Mouse (Mus musculus): ENCODE measurements at regions not wholly inside any gene's neighbourhood (a gene's known extent, or its start where the extent isn't known, plus 50 kb on each side); places are given as distances from the start of the nearest gene placed in this dataset.

GRCm38 (mm10) chr3:57073962-57074506, 227.8 kb downstream of the Tm4sf1 start:
- Histone ChIP-seq H3K4me3 (ENCODE audit: low read length) (no peak overlapping the region), H3K27ac (ENCODE audit: low read depth, low read length) (no peak overlapping the region), H3K9ac (ENCODE audit: low read depth, low read length) (no peak overlapping the region), H3K36me3 (ENCODE audit: control insufficient read depth, insufficient read depth, low read length) (no peaks in the 10 kb centered on the region), H3K4me1 (ENCODE audit: control insufficient read depth, insufficient read depth, low read length) (no peaks in the 10 kb centered on the region), H3K9me3 (ENCODE audit: control insufficient read depth, low read length) (no peaks in the 10 kb centered on the region), H3K27me3 (ENCODE audit: control insufficient read depth, insufficient read depth, low read length) (no peaks in the 10 kb centered on the region), H3K4me2 (replicated peaks; ENCODE audit: low read depth, low read length) (no peak overlapping the region)
- WGBS, result 91% methylated on average over 4 of the region's 4 CpGs
- no peak for ATAC-seq (ENCODE audit: low FRiP score, low TSS enrichment)

GRCm38 (mm10) chr3:57033021-57033420, 268.8 kb downstream of the Tm4sf1 start:
- ATAC-seq (ENCODE audit: low FRiP score, low TSS enrichment), result no peak
- Histone ChIP-seq H3K4me1 (ENCODE audit: control insufficient read depth, insufficient read depth, low read length) (no peaks in the 10 kb centered on the region), H3K9ac (ENCODE audit: low read depth, low read length) (no peak overlapping the region), H3K36me3 (ENCODE audit: control insufficient read depth, insufficient read depth, low read length) (no peaks in the 10 kb centered on the region), H3K4me2 (replicated peaks; ENCODE audit: low read depth, low read length) (no peak overlapping the region), H3K27me3 (ENCODE audit: control insufficient read depth, insufficient read depth, low read length) (no peaks in the 10 kb centered on the region), H3K27ac (ENCODE audit: low read depth, low read length) (no peak overlapping the region), H3K9me3 (ENCODE audit: control insufficient read depth, low read length) (no peaks in the 10 kb centered on the region), H3K4me3 (ENCODE audit: low read length) (no peak overlapping the region)

GRCm38 (mm10) chr3:57018171-57018570, 283.6 kb downstream of the Tm4sf1 start:
- Histone ChIP-seq H3K36me3 (ENCODE audit: control insufficient read depth, insufficient read depth, low read length) (no peaks in the 10 kb centered on the region), H3K27ac (ENCODE audit: low read depth, low read length) (no peak overlapping the region), H3K9ac (ENCODE audit: low read depth, low read length) (no peak overlapping the region), H3K9me3 (ENCODE audit: control insufficient read depth, low read length) (no peaks in the 10 kb centered on the region), H3K4me2 (replicated peaks; ENCODE audit: low read depth, low read length) (no peak overlapping the region), H3K4me1 (ENCODE audit: control insufficient read depth, insufficient read depth, low read length) (no peaks in the 10 kb centered on the region), H3K4me3 (ENCODE audit: low read length) (no peak overlapping the region), H3K27me3 (ENCODE audit: control insufficient read depth, insufficient read depth, low read length) (no peaks in the 10 kb centered on the region)
- ATAC-seq (ENCODE audit: low FRiP score, low TSS enrichment), result no peak

- no peaks in the 10 kb centered on the region for H3K36me3 ChIP-seq (ENCODE audit: control insufficient read depth, insufficient read depth, low read length)
- WGBS, result 80% methylated on average over 2 of the region's 2 CpGs
- H3K27ac ChIP-seq (ENCODE audit: low read depth, low read length), result no peak overlapping the region
- H3K9me3 ChIP-seq (ENCODE audit: control insufficient read depth, low read length), result no peaks in the 10 kb centered on the region
- no peaks in the 10 kb centered on the region for H3K4me1 ChIP-seq (ENCODE audit: control insufficient read depth, insufficient read depth, low read length)
- H3K4me3 ChIP-seq (ENCODE audit: low read length), result no peak overlapping the region
- no peak for ATAC-seq (ENCODE audit: low FRiP score, low TSS enrichment)
- H3K27me3 ChIP-seq (ENCODE audit: control insufficient read depth, insufficient read depth, low read length), result no peaks in the 10 kb centered on the region
- H3K9ac ChIP-seq (ENCODE audit: low read depth, low read length), result no peak overlapping the region
- no peak overlapping the region for H3K4me2 ChIP-seq (replicated peaks; ENCODE audit: low read depth, low read length)
Observed at GRCm38 (mm10) chr3:56981305-56981660, 320.5 kb downstream of the Tm4sf1 start.

GRCm38 (mm10) chr3:56980593-56981304, 321.0 kb downstream of the Tm4sf1 start:
- Histone ChIP-seq H3K4me1 (ENCODE audit: control insufficient read depth, insufficient read depth, low read length) (no peaks in the 10 kb centered on the region), H3K4me3 (ENCODE audit: low read length) (no peak overlapping the region), H3K9ac (ENCODE audit: low read depth, low read length) (no peak overlapping the region), H3K4me2 (replicated peaks; ENCODE audit: low read depth, low read length) (no peak overlapping the region), H3K27ac (ENCODE audit: low read depth, low read length) (no peak overlapping the region), H3K36me3 (ENCODE audit: control insufficient read depth, insufficient read depth, low read length) (no peaks in the 10 kb centered on the region), H3K27me3 (ENCODE audit: control insufficient read depth, insufficient read depth, low read length) (no peaks in the 10 kb centered on the region), H3K9me3 (ENCODE audit: control insufficient read depth, low read length) (no peaks in the 10 kb centered on the region)
- no peak for ATAC-seq (ENCODE audit: low FRiP score, low TSS enrichment)
- WGBS, result 74% methylated on average over 3 of the region's 3 CpGs

GRCm38 (mm10) chr3:56966008-56966407, 335.8 kb downstream of the Tm4sf1 start:
- Histone ChIP-seq H3K9me3 (ENCODE audit: control insufficient read depth, low read length) (no peaks in the 10 kb centered on the region), H3K4me1 (ENCODE audit: control insufficient read depth, insufficient read depth, low read length) (no peaks in the 10 kb centered on the region), H3K27ac (ENCODE audit: low read depth, low read length) (no peak overlapping the region), H3K9ac (ENCODE audit: low read depth, low read length) (no peak overlapping the region), H3K36me3 (ENCODE audit: control insufficient read depth, insufficient read depth, low read length) (no peaks in the 10 kb centered on the region), H3K27me3 (ENCODE audit: control insufficient read depth, insufficient read depth, low read length) (no peaks in the 10 kb centered on the region), H3K4me3 (ENCODE audit: low read length) (no peak overlapping the region), H3K4me2 (replicated peaks; ENCODE audit: low read depth, low read length) (no peak overlapping the region)
- no peak for ATAC-seq (ENCODE audit: low FRiP score, low TSS enrichment)
- WGBS, result 78% methylated on average over 1 of the region's 1 CpGs

- WGBS, result 94% methylated on average over 2 of the region's 2 CpGs
- no peak overlapping the region for H3K27ac ChIP-seq (ENCODE audit: low read depth, low read length)
- H3K4me3 ChIP-seq (ENCODE audit: low read length), result no peak overlapping the region
- no peaks in the 10 kb centered on the region for H3K27me3 ChIP-seq (ENCODE audit: control insufficient read depth, insufficient read depth, low read length)
- no peaks in the 10 kb centered on the region for H3K36me3 ChIP-seq (ENCODE audit: control insufficient read depth, insufficient read depth, low read length)
- no peak overlapping the region for H3K4me2 ChIP-seq (replicated peaks; ENCODE audit: low read depth, low read length)
- no peak overlapping the region for H3K9ac ChIP-seq (ENCODE audit: low read depth, low read length)
- ATAC-seq (ENCODE audit: low FRiP score, low TSS enrichment), result no peak
- no peaks in the 10 kb centered on the region for H3K4me1 ChIP-seq (ENCODE audit: control insufficient read depth, insufficient read depth, low read length)
- no peaks in the 10 kb centered on the region for H3K9me3 ChIP-seq (ENCODE audit: control insufficient read depth, low read length)
Observed at GRCm38 (mm10) chr3:56965444-56965843, 336.3 kb downstream of the Tm4sf1 start.

- Histone ChIP-seq H3K4me1 (ENCODE audit: control insufficient read depth, insufficient read depth, low read length) (no peaks in the 10 kb centered on the region), H3K4me2 (replicated peaks; ENCODE audit: low read depth, low read length) (no peak overlapping the region), H3K27ac (ENCODE audit: low read depth, low read length) (no peak overlapping the region), H3K36me3 (ENCODE audit: control insufficient read depth, insufficient read depth, low read length) (no peaks in the 10 kb centered on the region), H3K9ac (ENCODE audit: low read depth, low read length) (no peak overlapping the region), H3K9me3 (ENCODE audit: control insufficient read depth, low read length) (no peaks in the 10 kb centered on the region), H3K27me3 (ENCODE audit: control insufficient read depth, insufficient read depth, low read length) (no peaks in the 10 kb centered on the region), H3K4me3 (ENCODE audit: low read length) (no peak overlapping the region)
- WGBS, result 92% methylated on average over 3 of the region's 3 CpGs
- no peak for ATAC-seq (ENCODE audit: low FRiP score, low TSS enrichment)
Observed at GRCm38 (mm10) chr3:56964156-56964555, 337.6 kb downstream of the Tm4sf1 start.

- no peaks in the 10 kb centered on the region for H3K27me3 ChIP-seq (ENCODE audit: control insufficient read depth, insufficient read depth, low read length)
- ATAC-seq (ENCODE audit: low FRiP score, low TSS enrichment), result no peak
- H3K9ac ChIP-seq (ENCODE audit: low read depth, low read length), result no peak overlapping the region
- H3K4me2 ChIP-seq (replicated peaks; ENCODE audit: low read depth, low read length), result no peak overlapping the region
- H3K4me3 ChIP-seq (ENCODE audit: low read length), result no peak overlapping the region
- 79% methylated on average over 3 of the region's 3 CpGs for WGBS
- no peak overlapping the region for H3K27ac ChIP-seq (ENCODE audit: low read depth, low read length)
- H3K9me3 ChIP-seq (ENCODE audit: control insufficient read depth, low read length), result no peaks in the 10 kb centered on the region
- no peaks in the 10 kb centered on the region for H3K4me1 ChIP-seq (ENCODE audit: control insufficient read depth, insufficient read depth, low read length)
- H3K36me3 ChIP-seq (ENCODE audit: control insufficient read depth, insufficient read depth, low read length), result no peaks in the 10 kb centered on the region
Observed at GRCm38 (mm10) chr3:56963251-56963650, 338.5 kb downstream of the Tm4sf1 start.

Measured in kidney, embryonic 14.5 days (tissue).